Mouse (Mus musculus) layer of hippocampus, adult 18-20 months (tissue): ENCODE measurements around the gene Med12. TPM values are rescaled to one million over a fixed set of nuclear protein-coding genes. Genes with fewer than 3 reads are reported as not detected.
"Not testable (repeated sequence)": the region's sequence is repeated elsewhere in the genome, so short reads cannot be mapped to it uniquely, and the experiment has no call there.

Experiments
- DNase-seq, 2 experiments: peaks; one replicate each; pipeline ENCODE4 v3.0.0; 2022; ENCODE audit warnings: low spot score in 2 of 2
- total RNA-seq, 2 experiments: library from RNA; stranded (reverse); gene quantifications; 2 replicates each; pipeline ENCODE4 v1.2.3; 2021

Med12 gene
- total RNA-seq, 2 experiments from 2014 or later = 21.6 to 27.6 TPM

DNA sequence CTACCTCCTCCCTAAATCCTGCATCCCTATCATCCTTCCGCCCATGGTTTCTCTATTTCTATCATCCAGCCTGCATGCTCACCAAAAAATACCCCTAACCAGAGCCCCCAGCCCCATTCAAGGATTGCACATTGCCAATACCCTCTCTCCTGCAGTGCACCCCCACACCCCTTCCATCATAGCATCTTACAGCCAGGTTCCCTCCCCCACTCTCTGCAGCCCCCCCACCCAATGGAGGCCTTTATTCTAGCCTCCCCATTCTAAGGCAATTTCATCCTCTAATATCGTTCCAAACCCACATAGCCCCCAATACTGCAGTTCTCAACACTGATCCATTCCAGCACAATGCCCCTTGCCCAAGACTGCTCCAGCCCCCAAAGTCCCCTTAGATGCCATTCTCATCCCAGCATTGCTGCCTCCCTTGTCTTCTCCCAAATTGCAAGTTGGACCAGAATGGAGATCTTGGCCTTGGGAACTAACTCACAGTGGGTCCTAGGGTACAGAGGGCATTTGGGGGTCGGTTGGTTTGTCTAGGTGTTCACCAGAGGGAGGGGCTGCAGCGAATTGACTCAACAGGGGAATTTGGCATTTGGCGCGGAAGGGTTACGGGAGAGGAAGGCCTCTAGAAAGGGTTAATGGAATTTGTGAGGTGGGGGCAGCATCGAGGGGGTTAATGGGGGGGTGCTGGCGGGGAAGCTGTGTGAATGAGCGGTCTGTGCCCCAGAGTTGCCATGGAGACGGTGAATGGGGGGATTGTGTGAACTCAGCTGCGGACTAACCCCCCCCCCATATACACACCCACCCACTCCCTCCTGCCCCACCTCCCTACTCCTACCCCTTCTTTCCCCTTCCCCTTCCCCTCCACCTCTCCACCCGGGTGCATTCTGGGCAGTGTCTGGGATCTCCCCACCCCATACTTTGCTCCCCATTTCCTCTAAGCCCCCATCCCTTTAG, 25.9 kb downstream of the Med12 start:
- no peak for DNase-seq

DNA sequence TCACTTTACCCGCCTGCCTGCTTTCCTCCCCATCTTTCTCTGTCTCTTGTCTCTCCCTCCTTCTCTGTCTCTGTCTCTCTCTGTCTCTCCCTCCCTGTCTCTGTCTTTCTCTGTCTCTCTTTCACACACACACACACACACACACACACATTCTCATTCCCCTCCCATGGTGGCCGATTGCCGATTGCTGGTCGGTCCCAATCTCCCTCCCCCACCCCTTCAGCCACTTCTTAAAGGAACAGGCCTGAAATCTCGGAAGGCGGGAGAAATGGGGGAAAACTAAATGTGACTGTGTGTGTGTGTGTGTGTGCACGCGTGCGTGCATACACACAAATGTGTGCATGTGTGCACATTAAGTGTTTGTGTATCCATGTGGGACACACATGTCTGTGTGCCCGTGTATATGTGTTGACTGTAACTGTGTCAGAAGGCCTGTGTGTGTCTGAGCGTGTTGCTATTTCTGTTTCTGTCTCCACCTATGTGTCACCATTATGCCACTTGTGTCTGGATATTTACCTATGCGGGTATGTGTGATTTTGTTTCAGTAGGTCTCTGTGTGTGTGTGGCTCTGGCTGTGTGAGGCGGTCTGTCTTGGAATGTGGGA, 26.7 kb downstream of the Med12 start:
- no peak for DNase-seq

DNA sequence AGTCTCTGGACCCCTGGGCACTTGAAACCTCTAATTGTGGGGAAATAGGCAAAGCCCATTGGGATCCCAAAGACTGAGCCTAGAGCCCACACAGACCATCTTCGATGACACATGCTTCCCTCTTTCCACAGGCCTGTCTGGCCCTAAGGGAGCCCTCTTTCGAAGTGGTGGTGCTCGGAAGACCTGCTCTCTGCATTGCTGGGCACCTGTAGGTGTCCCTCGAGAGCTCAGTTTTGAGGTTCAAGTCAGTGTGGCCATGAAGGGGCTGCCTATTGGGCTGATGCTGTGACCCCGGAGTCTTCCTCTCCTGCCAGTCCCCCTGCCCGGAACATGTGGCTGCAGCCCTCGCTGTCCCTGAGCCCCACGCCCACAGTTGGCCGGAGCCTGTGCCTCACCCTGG, 27.8 kb downstream of the Med12 start:
- no peak for DNase-seq

DNA sequence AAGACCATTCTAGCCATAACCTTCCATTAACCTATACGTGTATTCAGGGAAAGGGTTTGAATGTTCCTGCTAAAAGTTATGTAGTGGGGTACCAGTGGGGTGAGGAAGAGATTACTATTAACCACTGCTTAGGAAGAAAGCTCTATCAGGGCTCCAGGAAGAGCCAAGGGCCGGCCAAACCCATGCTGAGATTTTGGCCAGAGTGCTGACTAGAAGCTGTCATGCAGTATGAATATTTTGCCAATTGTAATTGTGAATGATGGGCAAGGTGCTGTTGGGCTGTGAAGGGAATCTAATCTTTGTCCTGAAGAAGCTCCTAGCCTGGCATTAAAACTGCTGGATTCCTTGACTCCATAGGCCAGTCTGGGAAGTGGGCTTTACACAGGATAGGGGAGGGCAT, 30.8 kb downstream of the Med12 start:
- no peak for DNase-seq

DNA sequence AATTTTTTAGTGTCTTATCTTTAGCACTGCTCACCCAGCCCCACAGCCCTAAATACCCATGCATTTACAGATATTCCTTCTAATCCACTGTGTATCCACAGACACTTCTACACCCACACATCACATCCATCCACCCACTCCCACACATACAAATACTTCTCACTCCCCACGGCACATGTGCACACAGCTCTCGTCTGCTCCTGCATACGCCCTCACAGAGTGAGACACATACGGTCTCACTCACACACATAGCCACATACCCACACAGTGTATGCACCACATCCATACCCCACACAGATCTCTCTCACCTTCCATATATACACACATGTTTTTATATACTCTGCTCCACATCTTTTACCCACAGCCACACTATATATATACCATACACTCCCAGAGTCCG, 35.5 kb downstream of the Med12 start:
- peak in 1 of 2 experiments; percentile 50 for DNase-seq

DNA sequence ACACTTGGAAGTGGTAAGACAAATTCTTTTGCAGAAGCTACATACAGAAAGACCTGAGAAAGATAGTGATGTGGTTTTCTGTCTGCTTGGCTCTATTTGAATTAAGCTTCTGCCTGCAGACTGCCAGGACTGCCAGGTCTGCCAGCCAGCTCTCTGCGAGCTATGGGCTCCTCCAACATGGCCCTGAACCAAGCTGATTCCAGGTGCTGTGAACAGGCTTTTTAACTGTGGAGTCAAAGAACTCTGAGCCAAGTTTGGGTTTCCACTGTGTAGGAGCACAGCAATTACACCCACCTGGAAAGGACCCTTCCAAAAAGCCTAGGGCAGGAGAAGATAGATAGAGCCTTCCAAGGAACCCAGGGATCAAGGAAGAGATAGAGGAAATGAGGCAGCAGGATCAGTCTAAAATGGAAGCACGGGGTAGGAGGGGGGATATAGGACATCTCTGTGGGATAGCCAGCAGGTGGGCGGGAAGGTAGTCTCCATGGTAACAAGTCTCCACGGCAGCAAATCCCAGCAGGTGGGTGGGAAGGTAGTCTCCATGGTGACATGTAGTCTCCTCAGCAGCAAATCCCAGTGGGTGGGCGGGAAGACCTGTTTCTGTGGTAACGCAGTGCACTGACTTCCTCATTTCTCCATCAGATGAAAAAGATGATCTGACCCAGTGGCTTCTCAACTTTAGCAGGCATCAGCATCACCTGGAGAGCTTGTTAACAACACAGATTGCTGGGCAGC, 40.0 kb downstream of the Med12 start:
- DNase-seq = peak; percentile 85 to 89

DNA sequence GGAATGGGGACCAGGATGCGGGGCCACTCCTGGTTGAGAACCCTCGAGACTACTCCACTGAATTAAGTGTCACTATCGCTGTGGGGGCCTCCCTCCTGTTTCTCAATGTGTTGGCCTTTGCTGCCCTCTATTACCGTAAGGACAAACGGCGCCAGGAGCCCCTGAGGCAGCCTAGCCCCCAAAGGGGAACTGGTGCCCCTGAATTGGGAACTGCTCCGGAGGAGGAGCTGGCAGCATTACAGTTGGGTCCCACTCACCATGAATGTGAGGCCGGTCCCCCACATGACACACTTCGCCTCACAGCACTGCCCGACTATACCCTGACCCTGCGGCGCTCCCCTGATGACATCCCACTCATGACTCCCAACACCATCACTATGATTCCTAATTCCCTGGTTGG, 45.9 kb downstream of the Med12 start:
- no peak for DNase-seq

DNA sequence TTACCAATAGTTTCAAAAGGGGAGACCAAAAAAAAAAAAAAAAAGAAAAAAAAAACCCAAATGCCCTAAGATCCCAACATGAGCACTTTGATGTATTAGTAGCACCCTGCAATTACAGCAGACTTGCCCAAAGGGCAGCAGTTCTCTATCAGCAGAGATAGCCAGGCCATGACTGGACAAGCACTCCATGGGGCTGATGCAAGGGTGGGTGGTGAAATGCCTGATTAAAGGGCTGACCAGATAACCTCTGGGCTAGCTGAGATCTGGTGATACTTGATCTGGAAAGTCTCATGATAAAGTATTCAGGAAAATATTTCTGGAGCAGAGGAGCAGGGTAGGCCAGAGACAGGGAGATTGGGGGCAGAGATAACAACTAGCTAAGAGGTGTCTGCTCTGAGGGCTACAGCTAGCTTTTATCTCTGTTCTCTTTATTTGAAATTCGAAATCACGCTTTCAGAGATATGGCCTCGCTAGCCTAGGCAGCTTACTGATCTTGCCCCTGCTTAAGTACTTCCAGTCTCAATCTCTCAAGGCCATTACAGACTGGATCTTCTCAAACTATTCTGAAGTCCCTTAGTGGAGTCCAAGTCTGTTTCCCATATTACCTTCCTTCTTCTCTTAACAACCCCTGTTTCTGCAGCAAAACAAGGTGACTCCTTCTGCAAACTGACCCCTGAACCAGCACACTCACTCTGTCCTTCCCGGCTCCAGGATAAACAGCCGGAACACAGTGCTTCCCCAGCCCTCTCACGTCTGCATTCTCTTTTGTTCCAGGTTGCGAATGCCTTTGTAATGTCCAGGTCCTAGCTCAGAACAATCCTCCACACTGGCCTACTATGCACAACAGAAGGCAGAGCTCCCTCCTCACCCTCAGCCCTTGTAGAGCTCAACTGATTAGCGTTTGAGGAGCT, 52.4 kb downstream of the Med12 start:
- no peak for DNase-seq

DNA sequence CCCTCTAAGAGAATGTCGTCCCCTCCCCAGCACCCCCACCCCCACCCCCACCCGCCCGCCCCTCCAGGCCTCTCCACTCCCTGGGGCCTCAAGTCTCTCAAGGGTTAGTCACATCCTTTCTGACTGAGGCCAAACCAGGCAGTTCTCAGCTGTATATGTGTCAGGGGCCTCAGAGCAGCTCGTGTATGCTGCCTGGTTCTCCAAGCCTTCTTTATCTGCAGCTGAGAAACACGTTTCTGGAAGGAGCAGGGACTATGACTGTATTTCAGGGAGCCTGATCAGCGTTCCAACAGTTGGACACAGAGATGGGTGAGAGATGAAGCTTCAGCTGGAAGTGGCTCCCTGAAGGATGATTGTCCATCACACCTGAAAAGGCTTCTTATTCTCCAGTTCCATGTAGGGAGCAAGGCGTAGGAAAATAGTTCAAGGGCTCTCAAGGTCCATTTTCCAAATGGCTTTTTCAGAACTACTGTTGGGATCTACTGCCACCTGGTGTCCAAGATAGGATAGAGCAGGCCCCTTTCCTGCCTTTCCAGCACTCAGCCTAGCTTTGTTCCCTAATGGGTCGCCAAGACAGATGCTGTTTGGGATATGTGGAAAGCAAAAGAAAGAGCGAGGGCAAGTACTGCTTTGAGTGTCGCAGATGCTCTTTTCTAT, 55.7 kb downstream of the Med12 start:
- peak; percentile 56 to 80 for DNase-seq

DNA sequence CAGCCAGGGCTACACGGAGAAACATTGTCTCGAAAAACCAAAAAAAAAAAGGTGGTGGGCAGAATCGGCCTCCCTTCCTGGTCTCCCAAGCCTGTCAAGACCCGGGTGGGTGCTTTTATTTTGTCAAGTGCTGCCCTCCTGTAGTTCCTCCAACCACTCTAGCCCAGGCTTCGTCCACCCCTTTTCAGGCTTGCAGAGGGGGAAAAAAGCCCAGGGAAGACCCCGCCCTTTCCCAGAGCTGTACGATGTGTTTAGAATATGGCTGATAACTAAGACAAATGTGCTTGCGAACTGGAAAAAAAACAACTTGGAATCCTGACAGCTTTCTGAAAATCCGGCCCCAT, 58.2 kb downstream of the Med12 start:
- no peak for DNase-seq

DNA sequence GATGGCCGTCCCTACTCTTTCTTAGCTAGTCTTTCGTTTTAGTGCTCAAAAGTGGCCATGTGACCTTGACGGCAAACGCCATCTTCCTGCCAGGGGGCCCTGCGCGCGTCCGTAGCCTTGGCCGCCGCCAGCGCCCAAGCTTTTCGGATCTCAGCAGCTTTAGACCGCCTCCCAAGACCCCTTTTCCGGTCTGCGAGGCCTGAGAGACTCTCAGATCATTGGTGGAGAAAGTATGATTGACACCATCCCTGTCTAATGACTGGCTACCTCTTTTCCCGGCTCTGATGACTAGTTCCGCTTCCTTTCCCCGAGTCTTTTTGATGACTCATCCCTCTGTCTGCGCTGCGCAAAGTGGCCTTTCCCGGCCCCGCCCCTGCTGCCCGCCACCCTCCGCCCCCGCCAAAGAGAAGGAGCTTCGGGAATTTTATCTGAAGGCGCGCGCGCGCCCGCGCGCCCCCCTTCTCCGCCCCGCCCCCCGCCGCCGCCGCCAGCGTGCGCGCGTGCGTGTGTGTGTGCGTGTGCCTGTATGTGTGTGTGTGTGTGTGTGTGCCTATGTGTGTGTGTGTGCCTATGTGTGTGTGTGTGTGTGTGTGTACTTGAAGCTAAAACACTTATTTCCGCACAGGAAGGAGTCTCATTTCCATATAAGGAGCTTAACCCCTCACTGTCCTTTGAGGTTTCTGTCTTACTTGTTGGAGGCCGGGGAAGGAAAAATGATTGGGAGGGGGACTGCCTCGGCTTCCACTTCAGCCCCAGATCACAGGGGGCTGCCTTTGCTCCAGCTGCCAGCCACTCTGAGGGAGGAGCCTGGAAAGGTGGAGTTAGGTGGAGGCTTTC, 58.8 kb downstream of the Med12 start:
- peak; percentile 84 to 92 for DNase-seq

DNA sequence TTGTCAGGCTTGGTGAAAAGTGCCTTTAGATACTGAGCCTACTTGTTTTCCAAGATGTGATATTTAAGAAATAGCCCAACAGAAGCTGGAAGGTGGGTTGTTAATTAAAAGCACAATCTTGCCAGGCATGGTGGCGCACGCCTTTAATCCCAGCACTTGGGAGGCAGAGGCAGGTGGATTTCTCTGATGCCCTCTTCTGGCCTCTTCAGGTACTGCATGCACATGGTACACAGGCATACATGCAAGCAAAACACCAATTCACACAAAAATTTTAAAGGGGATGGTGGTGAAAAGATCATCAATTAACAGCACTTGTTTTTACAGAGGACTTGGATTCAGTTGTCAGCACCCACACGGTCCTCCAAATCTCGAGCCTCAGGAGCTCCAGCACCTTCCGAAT, 60.8 kb downstream of the Med12 start:
- peak in 1 of 2 experiments; percentile 30 for DNase-seq

DNA sequence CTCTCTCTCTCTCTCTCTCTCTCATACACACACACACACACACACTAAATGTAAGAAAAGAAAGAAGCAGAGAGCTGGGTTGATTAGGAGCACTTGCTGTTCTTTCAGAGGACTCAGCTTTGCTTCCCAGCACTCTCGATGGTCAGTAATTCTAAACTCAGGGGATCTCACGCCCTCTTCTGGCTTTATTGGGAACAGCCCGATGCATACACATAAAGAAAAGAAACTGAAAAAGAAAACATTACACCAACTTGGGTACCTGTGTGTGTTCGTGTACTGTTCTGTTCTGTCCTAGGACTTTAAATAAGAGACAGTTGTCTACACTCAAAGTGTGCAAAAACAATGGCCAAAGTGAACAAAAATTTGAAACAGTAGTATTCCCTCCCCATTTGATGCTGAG, 64.8 kb downstream of the Med12 start:
- no peak for DNase-seq

DNA sequence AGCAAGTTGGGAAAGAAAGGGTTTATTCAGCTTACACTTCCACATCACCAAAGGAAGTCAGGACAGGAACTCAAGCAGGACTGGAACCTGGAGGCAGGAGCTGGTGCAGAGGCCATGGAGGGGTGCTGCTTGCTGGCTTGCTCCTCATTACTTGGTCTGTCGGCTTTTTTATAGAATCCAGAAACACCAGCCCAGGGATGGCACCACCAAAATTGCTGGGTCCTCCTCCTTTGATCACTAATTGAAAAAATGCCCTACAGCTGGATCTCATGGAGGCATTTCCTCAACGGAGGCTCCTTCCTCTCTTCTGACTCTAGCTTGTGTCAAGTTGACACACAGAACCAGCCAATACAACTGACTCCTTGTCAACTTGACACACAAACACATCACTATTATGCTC, 69.0 kb downstream of the Med12 start:
- not testable (repeated sequence) for DNase-seq

DNA sequence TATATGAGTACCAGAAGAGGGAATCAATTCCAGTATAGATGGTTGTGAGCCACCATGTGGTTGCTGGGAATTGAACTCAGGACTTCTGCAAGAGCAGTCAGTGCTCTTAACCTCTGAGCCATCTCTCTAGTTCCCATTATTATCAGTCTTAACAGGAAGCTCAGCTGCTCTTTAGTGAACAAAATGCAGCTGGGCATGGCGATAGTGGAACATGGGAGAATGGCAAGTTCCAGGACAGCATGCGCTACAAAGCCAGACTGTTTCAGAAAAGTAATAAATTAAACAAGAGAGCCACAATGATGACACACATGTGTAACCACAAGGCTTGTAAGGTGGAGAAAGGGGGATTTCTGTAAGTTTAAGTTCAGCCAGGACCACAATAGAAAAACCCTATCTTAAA, 71.6 kb downstream of the Med12 start:
- no peak for DNase-seq

DNA sequence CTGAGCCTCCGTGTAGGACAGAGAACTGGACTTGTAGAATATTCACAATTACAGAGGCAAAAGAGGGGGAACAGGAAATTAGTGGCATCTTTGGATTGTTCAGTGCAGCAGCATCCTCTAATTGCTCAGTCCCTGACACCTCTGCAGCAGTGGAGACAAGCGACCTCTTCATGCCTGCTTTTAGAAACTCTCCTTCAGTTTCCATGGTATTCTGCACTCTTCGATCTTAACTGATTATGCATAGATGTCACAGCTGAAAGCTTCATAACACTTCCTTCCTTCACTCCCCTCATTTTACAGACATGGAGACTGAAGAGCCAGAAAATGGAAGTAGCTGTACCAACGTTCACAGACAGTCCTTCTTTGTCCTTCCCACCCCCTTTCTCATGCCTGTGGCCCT, 72.6 kb downstream of the Med12 start:
- DNase-seq = no peak
